Mouse (Mus musculus) MEL (cell line): Measurements from ENCODE around the gene Ppp1r27.

Source experiments
- CTCF ChIP-seq, 3 experiments: IDR thresholded peaks in 2 of 3; conservative IDR thresholded peaks in 1 of 3; 2 replicates each; pipeline ENCODE4 v1.5.1; 2011 to 2012; ENCODE audit warnings: low read length in 3 of 3, low read depth in 2 of 3, mild to moderate bottlenecking in 2 of 3, improper control_type of control experiment in 1 of 3, inconsistent platforms in 1 of 3, mixed read lengths in 1 of 3, moderate library complexity in 1 of 3; ENCODE audit not compliant: control insufficient read depth in 1 of 3, insufficient read depth in 1 of 3, poor library complexity in 1 of 3, severe bottlenecking in 1 of 3
- POLR2A ChIP-seq, 2 experiments: IDR thresholded peaks; 2 replicates each; pipeline ENCODE4 v1.6.1; 2011 to 2012; ENCODE audit warnings: low read length in 2 of 2, mild to moderate bottlenecking in 2 of 2, control low read depth in 1 of 2, improper control_type of control experiment in 1 of 2, low read depth in 1 of 2, moderate library complexity in 1 of 2; ENCODE audit not compliant: control insufficient read depth in 1 of 2, insufficient read depth in 1 of 2, poor library complexity in 1 of 2
- ZC3H11A ChIP-seq: IDR thresholded peaks from 2 replicates; pipeline ENCODE4 v1.6.1; 2012; ENCODE audit warnings: low read depth, mild to moderate bottlenecking, inconsistent platforms, low read length, improper control_type of control experiment

DNA sequence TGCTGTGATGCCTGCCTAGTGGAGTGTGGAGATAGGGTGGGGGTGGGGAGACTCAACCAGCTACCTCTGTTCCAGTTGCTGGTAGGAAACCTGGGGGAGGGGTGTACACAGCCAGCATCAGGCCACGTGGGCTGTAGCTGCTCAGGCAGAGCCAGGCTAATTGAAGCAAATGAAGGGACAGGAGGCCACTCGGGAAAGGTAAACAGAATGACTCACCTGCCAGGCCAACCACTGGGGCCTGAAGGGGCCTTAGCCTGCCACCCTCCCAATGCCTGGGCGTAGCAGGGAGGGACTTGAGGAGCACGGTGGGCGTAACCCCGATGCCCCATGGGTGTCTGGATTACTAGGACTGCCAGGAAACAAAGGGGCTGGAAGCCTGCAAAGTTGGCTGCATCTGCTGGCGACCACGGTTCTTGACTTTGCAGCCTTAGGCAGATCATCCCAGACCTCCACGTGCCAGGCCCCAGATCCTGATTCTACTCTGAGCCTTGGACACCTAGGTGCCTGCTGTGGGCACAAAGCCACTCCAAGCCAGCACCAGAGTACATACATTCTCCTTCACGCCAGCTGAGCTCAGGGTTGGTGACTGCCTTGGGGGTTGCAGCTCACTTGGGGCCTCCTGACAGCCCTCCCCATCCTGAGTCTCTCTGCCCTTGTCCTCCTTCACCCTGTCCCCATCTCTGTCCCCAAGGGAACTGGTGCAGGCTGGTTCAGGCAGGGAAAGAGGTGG lies 11.5 kb downstream of the Ppp1r27 start:
- TF ChIP-seq ZC3H11A, result no peak
- TF ChIP-seq CTCF (IDR thresholded peaks at IDR 0.05 in 2 of 3, conservative IDR thresholded peaks at IDR 0.05 in 1 of 3; ENCODE audit: control insufficient read depth in 1 of 3, insufficient read depth in 1 of 3, low read depth in 2 of 3, low read length in 3 of 3, poor library complexity in 1 of 3, severe bottlenecking in 1 of 3), result no peak
- TF ChIP-seq POLR2A (IDR thresholded peaks at IDR 0.05; ENCODE audit: control insufficient read depth in 1 of 2, insufficient read depth in 1 of 2, low read depth in 1 of 2, low read length in 2 of 2, poor library complexity in 1 of 2), result no peak
